Mouse (Mus musculus): ENCODE measurements around the gene Car11.
"Not testable (repeated sequence)": the region's sequence is repeated elsewhere in the genome, so short reads cannot be mapped to it uniquely, and the experiment has no call there.

Gene Car11

GRCm38 (mm10) chr7:45699523-45700141 lies at the start of gene Car11:
Gene Car11, plus strand, starts transcription at chr7:45699843.
- peak; percentile 59 for DNase-seq

GRCm38 (mm10) chr7:45650484-45650883 lies 49.2 kb upstream of the Car11 start:
- not testable (repeated sequence) for DNase-seq

GRCm38 (mm10) chr7:45654424-45655047 lies 45.1 kb upstream of the Car11 start:
- no peak for DNase-seq

GRCm38 (mm10) chr7:45660746-45661478 lies 38.7 kb upstream of the Car11 start:
- DNase-seq = no peak

- DNase-seq = not testable (repeated sequence)
Measured at GRCm38 (mm10) chr7:45661702-45662101, 37.9 kb upstream of the Car11 start.

- no peak for DNase-seq
Measured at GRCm38 (mm10) chr7:45665303-45666138, 34.1 kb upstream of the Car11 start.

- no peak for DNase-seq
Measured at GRCm38 (mm10) chr7:45666161-45666560, 33.5 kb upstream of the Car11 start, which contains the start of gene Fut2. Gene Fut2, minus strand, starts transcription at chr7:45666394.

GRCm38 (mm10) chr7:45667761-45668160 lies 31.9 kb upstream of the Car11 start:
- DNase-seq = no peak

- no peak for DNase-seq
Measured at GRCm38 (mm10) chr7:45668921-45669320, 30.7 kb upstream of the Car11 start.

- DNase-seq = no peak
Measured at GRCm38 (mm10) chr7:45677627-45678295, 21.9 kb upstream of the Car11 start.

- no peak for DNase-seq
Measured at GRCm38 (mm10) chr7:45678513-45678912, 21.1 kb upstream of the Car11 start.

GRCm38 (mm10) chr7:45679966-45680621 lies 19.5 kb upstream of the Car11 start:
- no peak for DNase-seq

- no peak for DNase-seq
Measured at GRCm38 (mm10) chr7:45681046-45681736, 18.5 kb upstream of the Car11 start.

- DNase-seq = peak; percentile 85
Measured at GRCm38 (mm10) chr7:45682144-45683126, 17.2 kb upstream of the Car11 start.

- no peak for DNase-seq
Measured at GRCm38 (mm10) chr7:45683396-45684050, 16.1 kb upstream of the Car11 start, which contains the start of gene Ntn5. Gene Ntn5, plus strand, starts transcription at chr7:45684022.

- no peak for DNase-seq
Measured at GRCm38 (mm10) chr7:45685811-45686210, 13.8 kb upstream of the Car11 start.

GRCm38 (mm10) chr7:45686841-45687240 lies 12.8 kb upstream of the Car11 start:
- DNase-seq = no peak

- no peak for DNase-seq
Measured at GRCm38 (mm10) chr7:45689099-45689498, 10.5 kb upstream of the Car11 start.

GRCm38 (mm10) chr7:45689800-45690199 lies 9.8 kb upstream of the Car11 start:
- DNase-seq = no peak
